Mouse (Mus musculus): ENCODE measurements at regions not wholly inside any gene's neighbourhood (a gene's known extent, or its start where the extent isn't known, plus 50 kb on each side); places are given as distances from the start of the nearest gene placed in this dataset.
A peak's percentile ranks its signal among the peaks of the same experiment; 100 is the strongest.

DNA sequence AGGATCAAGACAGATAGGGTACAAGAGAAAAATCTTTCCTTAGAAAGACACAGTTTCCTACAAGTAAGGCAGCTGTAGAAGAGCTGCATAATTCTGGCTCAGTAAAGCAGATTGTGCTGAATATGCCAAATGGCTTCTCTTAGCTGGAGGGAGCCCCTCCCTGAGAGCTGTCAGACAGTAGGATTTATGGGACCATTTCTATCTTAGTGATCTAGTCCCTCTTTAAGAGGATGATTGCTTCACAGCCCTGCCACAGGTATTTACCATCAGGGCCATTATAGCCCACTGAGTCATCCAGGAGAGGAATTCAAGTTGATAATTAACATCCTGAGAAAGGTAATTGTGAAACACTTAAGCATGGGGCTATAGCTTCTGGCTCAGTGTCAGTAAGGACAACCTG, 101.5 kb upstream of the Cypt1 start:
- H3K27ac ChIP-seq (replicated peaks; ENCODE audit: low read depth, low read length), result no peak overlapping the region
- no peaks in the 10 kb centered on the region for H3K4me1 ChIP-seq (ENCODE audit: control insufficient read depth, insufficient read depth, low read length)
- H3K9me3 ChIP-seq (replicated peaks; ENCODE audit: control insufficient read depth, low read length), result no peaks in the 10 kb centered on the region
- H3K4me2 ChIP-seq (ENCODE audit: low read depth, low read length), result no peak overlapping the region
- H3K27me3 ChIP-seq (ENCODE audit: control insufficient read depth, insufficient read depth, low read length), result no peaks in the 10 kb centered on the region
- no peak overlapping the region for H3K4me3 ChIP-seq (ENCODE audit: low read depth, low read length)
- no peak overlapping the region for H3K9ac ChIP-seq (replicated peaks; ENCODE audit: low read length)
- ATAC-seq (replicated peaks; ENCODE audit: insufficient number of reproducible peaks, low FRiP score, low TSS enrichment, low read depth) (no peak), DNase-seq (ENCODE audit: low spot score) (no peak)
- no peaks in the 10 kb centered on the region for H3K36me3 ChIP-seq (replicated peaks; ENCODE audit: control insufficient read depth, insufficient read depth, low read depth, low read length)

DNA sequence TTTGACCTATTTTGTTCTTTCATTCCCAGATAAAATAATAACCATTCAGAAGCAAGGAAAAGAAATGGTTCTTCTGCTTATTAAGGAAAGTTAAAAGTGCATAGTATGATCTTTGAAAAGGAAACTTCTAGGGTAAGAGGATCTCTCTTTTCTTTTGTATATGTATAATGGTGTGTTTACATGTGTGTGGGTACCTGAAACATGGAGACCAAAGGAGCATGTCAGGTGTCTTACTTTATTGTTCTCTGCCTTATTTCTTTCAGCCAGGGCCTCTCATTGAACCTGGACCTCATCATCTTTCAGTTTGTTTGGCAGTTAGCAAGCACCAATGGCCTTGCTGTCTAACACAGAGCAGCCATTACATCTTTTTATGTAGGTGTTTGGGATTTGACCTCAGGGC, 101.0 kb upstream of the Cypt1 start:
- Histone ChIP-seq H3K4me1 (ENCODE audit: control insufficient read depth, insufficient read depth, low read length) (no peaks in the 10 kb centered on the region), H3K36me3 (replicated peaks; ENCODE audit: control insufficient read depth, insufficient read depth, low read depth, low read length) (no peaks in the 10 kb centered on the region), H3K9me3 (replicated peaks; ENCODE audit: control insufficient read depth, low read length) (no peaks in the 10 kb centered on the region), H3K27me3 (ENCODE audit: control insufficient read depth, insufficient read depth, low read length) (no peaks in the 10 kb centered on the region), H3K4me2 (ENCODE audit: low read depth, low read length) (no peak overlapping the region), H3K27ac (replicated peaks; ENCODE audit: low read depth, low read length) (no peak overlapping the region), H3K9ac (replicated peaks; ENCODE audit: low read length) (no peak overlapping the region), H3K4me3 (ENCODE audit: low read depth, low read length) (no peak overlapping the region)
- no peak for DNase-seq (ENCODE audit: low spot score)
- ATAC-seq (replicated peaks; ENCODE audit: insufficient number of reproducible peaks, low FRiP score, low TSS enrichment, low read depth), result no peak

DNA sequence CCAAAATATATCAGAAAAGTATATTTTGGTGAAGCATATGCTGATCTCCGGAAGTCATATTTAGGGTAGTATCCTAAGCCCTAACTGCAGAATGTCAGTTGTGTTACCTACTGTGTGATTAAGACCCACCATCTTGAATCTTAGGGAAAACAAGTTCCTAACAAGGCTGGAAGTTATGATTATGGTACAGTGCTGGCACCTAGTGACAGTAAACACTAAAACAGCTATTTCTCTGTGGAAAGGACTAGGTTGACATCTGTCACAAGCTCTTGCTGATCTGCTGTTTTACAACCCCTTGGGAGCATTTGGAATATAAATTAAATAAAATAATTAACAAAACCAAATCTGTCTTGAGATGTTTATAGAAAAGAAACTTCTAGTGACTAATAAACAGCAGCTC, 84.6 kb upstream of the Cypt1 start:
- Histone ChIP-seq H3K4me1 (ENCODE audit: control insufficient read depth, insufficient read depth, low read length) (no peaks in the 10 kb centered on the region), H3K9me3 (replicated peaks; ENCODE audit: control insufficient read depth, low read length) (no peaks in the 10 kb centered on the region), H3K27ac (replicated peaks; ENCODE audit: low read depth, low read length) (no peak overlapping the region), H3K36me3 (replicated peaks; ENCODE audit: control insufficient read depth, insufficient read depth, low read depth, low read length) (no peaks in the 10 kb centered on the region), H3K4me3 (ENCODE audit: low read depth, low read length) (no peak overlapping the region), H3K4me2 (ENCODE audit: low read depth, low read length) (no peak overlapping the region), H3K9ac (replicated peaks; ENCODE audit: low read length) (no peak overlapping the region), H3K27me3 (ENCODE audit: control insufficient read depth, insufficient read depth, low read length) (no peaks in the 10 kb centered on the region)
- ATAC-seq (replicated peaks; ENCODE audit: insufficient number of reproducible peaks, low FRiP score, low TSS enrichment, low read depth) (no peak), DNase-seq (ENCODE audit: low spot score) (no peak)
- WGBS, result 83% methylated on average over 1 of the region's 1 CpGs

DNA sequence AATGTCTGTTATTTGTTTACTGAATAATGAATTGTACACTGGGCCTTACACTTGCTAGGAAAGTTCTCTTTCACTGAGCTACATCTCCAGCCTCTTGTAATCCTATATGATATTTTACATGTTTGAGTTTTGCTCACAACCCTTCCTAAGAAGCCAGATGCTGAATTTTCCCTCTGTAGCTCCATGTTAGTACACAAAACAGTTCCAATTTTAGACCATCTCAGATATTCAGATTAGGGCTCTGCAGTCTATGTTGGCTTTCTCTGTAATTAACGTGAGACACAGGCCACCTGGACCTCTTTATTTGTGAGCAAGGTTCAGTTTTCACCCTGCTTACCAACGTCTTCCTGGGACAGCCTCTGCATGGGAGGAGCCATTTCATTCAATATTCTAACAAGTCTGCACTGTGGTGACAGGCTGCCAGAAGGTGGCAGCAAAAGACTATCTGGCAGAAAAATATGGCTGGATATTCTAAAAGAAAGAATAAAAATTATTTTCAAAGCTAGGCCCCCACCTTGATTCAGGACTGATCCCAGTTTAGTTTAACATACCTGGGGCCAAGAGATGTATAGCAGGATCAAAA, 72.1 kb upstream of the Cypt1 start:
- no peaks in the 10 kb centered on the region for H3K27me3 ChIP-seq (ENCODE audit: control insufficient read depth, insufficient read depth, low read length)
- no peak overlapping the region for H3K4me3 ChIP-seq (ENCODE audit: low read depth, low read length)
- no peak overlapping the region for H3K9ac ChIP-seq (replicated peaks; ENCODE audit: low read length)
- H3K4me1 ChIP-seq (ENCODE audit: control insufficient read depth, insufficient read depth, low read length), result no peaks in the 10 kb centered on the region
- no peaks in the 10 kb centered on the region for H3K36me3 ChIP-seq (replicated peaks; ENCODE audit: control insufficient read depth, insufficient read depth, low read depth, low read length)
- DNase-seq (ENCODE audit: low spot score) (peak; percentile 68), ATAC-seq (replicated peaks; ENCODE audit: insufficient number of reproducible peaks, low FRiP score, low TSS enrichment, low read depth) (no peak)
- H3K27ac ChIP-seq (replicated peaks; ENCODE audit: low read depth, low read length), result no peak overlapping the region
- H3K9me3 ChIP-seq (replicated peaks; ENCODE audit: control insufficient read depth, low read length), result no peaks in the 10 kb centered on the region
- 2% methylated on average over 2 of the region's 2 CpGs for WGBS
- H3K4me2 ChIP-seq (ENCODE audit: low read depth, low read length), result no peak overlapping the region

Data from embryonic facial prominence, embryonic 11.5 days (tissue).